Mouse (Mus musculus) kidney, adult 18-20 months (tissue): ENCODE results near the gene Nmnat1.
"Not testable (repeated sequence)": the region's sequence is repeated elsewhere in the genome, so short reads cannot be mapped to it uniquely, and the experiment has no call there.

ENCODE experiments used
- DNase-seq: peaks from one replicate; pipeline ENCODE4 v3.0.0; 2021

The Nmnat1 gene

DNA sequence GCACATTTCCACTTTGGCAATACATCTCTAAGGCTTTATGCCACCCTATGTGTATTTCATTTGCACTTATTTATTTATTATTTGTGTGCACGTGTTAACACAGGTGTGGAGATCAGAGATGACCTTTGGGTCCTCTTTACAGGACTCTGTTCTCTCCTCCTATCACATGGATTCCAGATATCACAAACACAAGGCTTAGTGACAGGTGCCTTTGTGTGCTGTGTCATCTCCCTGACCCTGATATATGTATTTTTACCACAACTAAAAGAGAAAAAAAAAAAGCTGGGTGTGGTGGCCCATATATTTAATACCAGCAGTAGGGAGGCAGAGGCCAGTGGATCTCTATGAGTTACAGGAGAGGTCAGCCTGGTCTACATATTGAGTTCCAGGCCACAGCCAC, 40.5 kb downstream of the Nmnat1 start:
- DNase-seq: no peak

DNA sequence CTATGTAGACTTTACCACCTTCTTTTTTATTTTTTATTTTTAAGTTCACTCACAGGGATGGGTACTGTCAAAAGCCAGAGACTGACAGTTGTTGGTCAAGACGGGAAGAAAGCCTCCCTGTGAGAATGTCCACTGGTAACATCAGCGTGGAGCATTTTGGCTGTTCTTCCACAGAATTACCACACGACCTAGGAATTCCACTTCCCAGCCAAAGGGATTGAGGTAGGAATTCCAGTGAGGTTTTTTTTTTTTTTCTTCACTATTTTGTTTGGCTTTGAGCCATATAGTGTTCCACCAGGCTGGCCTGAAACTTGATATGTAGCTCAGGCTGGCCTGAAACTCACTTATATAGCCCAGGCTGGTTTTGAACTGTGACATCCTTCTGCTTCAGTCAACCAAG, 42.6 kb downstream of the Nmnat1 start:
- no peak for DNase-seq

DNA sequence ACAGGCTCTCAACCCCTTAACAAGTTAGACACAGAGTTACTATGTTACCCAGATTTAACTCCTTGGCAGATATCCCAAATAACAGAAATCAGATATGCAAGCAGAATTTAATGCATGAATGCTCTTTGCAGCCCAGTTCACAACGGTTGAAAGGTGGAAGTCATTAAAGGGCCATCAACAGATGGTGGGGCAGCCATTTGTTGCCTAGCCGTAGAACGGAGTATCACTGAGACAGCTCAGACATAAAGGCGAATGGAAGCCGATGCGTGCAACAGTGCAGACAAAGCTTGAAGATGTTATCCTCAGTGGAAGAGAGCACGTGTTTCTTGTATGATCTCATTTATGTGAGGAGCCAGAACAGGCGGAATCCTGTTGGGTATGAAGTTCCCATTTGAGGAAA, 44.4 kb downstream of the Nmnat1 start:
- no peak for DNase-seq

DNA sequence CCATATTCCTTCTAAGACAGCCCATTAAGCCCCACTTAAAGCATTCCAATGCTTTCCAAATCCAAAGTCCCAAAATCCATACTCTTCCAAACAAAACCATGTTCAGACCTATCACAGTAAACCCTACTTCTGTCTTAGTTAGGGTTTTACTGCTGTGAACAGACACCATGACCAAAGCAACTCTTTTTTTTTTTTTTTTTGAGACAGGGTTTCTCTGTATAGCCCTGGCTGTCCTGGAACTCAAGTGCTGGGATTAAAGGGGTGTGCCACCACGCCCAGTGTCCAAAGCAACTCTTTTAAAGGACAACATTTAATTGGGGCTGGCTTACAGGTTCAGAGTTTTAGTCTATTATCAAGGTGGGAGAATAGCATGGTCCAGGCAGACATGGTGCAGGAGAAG, 53.1 kb downstream of the Nmnat1 start:
- not testable (repeated sequence) for DNase-seq

DNA sequence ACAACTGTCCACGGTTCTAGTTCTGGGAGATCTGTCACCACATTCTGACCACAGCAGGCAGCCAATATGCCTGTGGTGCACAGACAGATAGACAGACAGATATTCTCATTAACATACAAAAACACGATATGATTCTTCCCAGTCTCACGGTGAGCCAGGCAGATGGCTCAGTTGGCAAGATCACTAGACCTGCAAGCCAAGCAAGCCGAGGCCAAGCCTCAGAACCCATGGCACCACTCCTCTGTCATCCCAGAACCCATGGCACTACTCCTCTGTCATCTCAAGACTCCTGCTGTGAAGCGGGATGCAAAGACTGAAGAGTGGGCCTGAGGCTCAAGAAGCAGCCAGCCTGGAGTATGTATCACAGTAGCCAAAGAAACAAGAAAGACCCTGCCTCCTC, 55.4 kb downstream of the Nmnat1 start:
- DNase-seq: no peak

DNA sequence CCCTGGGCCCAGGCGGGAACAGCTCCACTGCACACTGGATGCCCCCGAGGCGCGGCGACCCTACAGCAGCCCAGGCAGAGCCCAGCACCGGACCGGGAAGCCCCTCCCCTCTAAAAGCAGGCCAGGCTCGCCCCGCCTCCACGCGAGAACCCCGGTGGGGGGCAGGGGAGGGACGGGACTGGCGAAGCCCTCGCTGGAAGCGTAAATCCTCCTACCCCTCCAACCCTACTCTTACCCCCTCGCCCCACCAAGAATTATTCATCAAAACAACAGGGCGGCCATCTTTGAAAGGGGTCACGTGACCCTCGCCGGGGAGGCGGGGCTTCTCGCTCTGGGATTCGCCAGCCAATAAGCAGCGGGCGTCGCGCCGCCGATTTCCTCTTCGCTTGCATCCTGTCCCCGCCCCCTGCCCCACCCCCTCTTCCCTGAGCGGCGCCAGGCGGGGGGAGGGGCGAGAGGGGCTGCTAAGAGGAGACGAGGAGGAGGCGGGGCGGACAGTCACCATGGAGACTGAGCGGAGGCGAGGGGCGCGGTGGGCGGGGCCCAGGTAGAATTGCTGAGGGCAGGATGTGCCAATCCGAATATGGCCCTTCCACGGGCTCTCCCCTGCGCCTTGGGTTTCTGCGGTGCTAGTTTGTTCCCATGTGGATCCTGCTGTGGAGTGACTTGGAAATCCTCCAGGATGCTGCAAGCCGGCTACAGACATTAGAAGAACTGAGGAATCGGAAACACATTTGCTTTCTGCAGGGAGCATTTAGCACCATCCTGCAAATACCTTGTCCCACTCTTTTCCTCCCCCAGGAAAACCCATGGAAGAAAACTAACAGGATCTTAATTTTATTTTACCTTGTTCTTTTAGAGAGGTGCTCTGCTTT, 58.4 kb downstream of the Nmnat1 start, which contains the start of gene Ube4b:
Gene Ube4b, minus strand, starts transcription at position 425 of the 875 bp plus-strand sequence.
- DNase-seq: peak; percentile 98

DNA sequence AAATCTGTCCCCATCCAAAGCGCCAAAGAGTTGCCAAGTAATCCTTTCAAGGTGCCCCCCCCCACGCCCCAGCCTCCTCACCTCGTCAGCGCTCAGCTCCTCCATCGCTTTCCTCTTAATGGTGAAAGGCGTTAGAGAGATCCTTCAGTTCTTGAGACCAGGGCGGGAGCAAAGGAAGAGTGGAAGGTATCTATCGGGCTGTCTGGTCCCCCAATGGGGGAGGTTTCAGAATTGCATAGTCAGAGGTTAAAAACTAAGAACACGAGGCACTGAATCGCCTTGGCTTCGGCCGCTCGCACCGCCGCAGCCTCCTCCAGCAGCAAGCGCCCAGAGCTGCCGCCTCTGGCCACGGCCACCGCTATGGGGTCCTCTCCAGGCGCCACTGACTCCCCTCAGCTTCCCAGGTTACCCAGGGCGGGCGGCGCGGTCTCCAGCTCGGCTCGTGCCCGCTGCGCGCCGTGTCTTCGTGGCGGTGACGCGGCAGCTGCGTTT, 59.2 kb downstream of the Nmnat1 start:
- peak; percentile 58 for DNase-seq

DNA sequence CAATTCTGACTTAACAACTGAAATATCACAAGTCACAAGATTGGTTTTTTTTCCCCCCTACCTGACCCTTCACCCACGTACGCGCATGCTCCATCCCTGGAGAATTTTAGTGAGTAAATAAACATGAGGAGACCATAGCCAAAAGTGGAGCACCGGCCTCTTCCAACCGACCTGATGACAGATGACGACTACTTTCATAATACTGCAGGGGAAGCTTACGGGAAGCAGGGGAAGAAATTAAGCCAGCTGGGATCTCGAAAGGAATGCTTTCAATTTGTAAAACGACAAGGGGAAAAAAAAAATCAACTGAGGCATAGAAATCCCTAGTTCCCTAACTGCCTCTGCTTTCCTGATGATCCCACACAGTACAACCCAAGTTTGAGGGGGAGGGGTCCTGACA, 60.2 kb downstream of the Nmnat1 start:
- no peak for DNase-seq

DNA sequence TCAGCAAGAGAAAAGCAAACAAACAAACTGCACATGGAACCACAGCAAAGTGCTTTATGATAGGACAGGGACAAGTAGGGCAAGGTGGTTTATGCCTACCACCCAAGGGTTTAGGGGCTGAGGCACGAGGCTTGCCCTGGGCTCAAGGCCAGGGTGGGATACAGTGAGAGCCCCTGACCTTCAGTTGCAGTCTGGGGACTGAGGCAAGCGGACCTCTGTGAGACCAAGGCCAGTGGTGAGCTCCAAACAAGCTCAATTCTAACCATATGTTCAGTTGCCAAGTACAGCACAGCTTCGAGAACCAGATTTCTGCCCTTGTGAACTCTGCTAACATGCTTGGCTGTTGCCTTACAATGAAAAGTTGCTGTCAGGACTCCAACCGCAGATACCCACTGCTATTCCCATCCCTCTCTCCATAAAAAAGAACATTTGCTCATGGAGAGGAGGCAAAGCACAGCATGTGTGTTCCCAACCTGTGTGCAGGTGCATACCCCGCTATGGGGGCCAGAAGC, 67.1 kb downstream of the Nmnat1 start:
- no peak for DNase-seq
